Mouse (Mus musculus) cortical plate, adult 2 months (tissue): Measurements from ENCODE around the gene Cables2.

Experiments used
- CTCF ChIP-seq: fragments of 200-500 bp; IDR thresholded peaks from 2 replicates; pipeline ENCODE4 v1.5.1; 2011; ENCODE audit warnings: mild to moderate bottlenecking, control low read depth, low read length; ENCODE audit not compliant: insufficient read depth; ENCODE audit errors: extremely low read depth
- POLR2A ChIP-seq: fragments of 200-500 bp; IDR thresholded peaks from 2 replicates; pipeline ENCODE4 v1.6.1; 2011; ENCODE audit warnings: mild to moderate bottlenecking, low read length, control low read depth; ENCODE audit not compliant: insufficient read depth; ENCODE audit errors: extremely low read depth

DNA sequence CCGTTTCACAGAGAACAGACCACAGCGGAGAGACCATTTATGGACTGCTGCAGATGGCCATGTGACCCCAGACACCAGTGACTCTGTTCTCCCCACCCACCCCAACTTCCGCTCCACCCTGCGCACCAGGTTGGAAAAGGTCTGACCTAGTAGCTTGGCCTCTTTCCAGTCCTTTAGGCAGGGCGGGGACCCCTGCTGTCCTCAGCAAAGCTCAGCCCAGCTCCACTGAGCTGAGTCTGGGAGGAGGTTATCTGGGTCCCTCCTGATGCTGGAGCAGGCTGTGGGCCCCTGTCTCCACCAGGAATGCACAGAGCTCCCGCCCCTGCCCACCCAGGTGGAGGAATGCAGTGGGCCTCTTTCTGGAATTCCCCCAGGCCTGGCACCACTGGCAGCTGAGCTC lies 38.3 kb downstream of the Cables2 start:
- TF ChIP-seq CTCF (no peak), POLR2A (no peak)
